Mouse (Mus musculus) MEL (cell line): Measurements from ENCODE around the gene Ninl. TPM values are rescaled to one million over a fixed set of nuclear protein-coding genes. Genes with fewer than 3 reads are reported as not detected.

ENCODE experiments used
- DNase-seq: peaks from one replicate; pipeline ENCODE4 v3.0.0; 2011; ENCODE audit warnings: low read depth, low spot score
- H3K27ac ChIP-seq: 2 replicates; pipeline ENCODE4 v1.5.1; 2012; ENCODE audit warnings: low read depth, mild to moderate bottlenecking, control low read depth, low read length, moderate library complexity; ENCODE audit not compliant: control insufficient read depth
- H3K27me3 ChIP-seq, 2 experiments: fragments of 150-350 bp in 1 of 2; sonication (generic) in 1 of 2; 2 replicates each; pipeline ENCODE4 v1.6.1; 2012; ENCODE audit warnings: low read length in 2 of 2, mild to moderate bottlenecking in 2 of 2, improper control_type of control experiment in 1 of 2, moderate library complexity in 1 of 2; ENCODE audit not compliant: insufficient read depth in 2 of 2, control insufficient read depth in 1 of 2
- H3K36me3 ChIP-seq, 2 experiments: 2 replicates each; pipeline ENCODE4 v1.6.1; 2012 to 2014; ENCODE audit warnings: low read length in 2 of 2, improper control_type of control experiment in 1 of 2, inconsistent platforms in 1 of 2, mild to moderate bottlenecking in 1 of 2; ENCODE audit not compliant: insufficient read depth in 2 of 2, control insufficient read depth in 1 of 2
- H3K4me1 ChIP-seq, 2 experiments: fragments of 150-350 bp in 1 of 2; sonication (generic) in 1 of 2; 2 replicates each; pipeline ENCODE4 v1.6.1; 2012; ENCODE audit warnings: low read length in 2 of 2, improper control_type of control experiment in 1 of 2, mild to moderate bottlenecking in 1 of 2; ENCODE audit not compliant: insufficient read depth in 2 of 2, control insufficient read depth in 1 of 2
- H3K4me3 ChIP-seq, 2 experiments: fragments of 150-350 bp in 1 of 2; sonication (generic) in 1 of 2; 2 replicates each; pipeline ENCODE4 v1.5.1; 2012; ENCODE audit warnings: low read depth in 2 of 2, low read length in 2 of 2, mild to moderate bottlenecking in 2 of 2, moderate library complexity in 2 of 2, control low read depth in 1 of 2, improper control_type of control experiment in 1 of 2; ENCODE audit not compliant: control insufficient read depth in 1 of 2, insufficient read depth in 1 of 2
- H3K79me2 ChIP-seq: 2 replicates; pipeline ENCODE4 v1.6.1; 2012; ENCODE audit warnings: mild to moderate bottlenecking, low read length, moderate library complexity; ENCODE audit not compliant: control insufficient read depth, poor library complexity, insufficient read depth
- H3K9ac ChIP-seq: 2 replicates; pipeline ENCODE4 v1.6.1; 2012; ENCODE audit warnings: low read depth, mild to moderate bottlenecking, control low read depth, low read length, moderate library complexity; ENCODE audit not compliant: control insufficient read depth, poor library complexity, severe bottlenecking
- H3K9me3 ChIP-seq: fragments of 150-350 bp; sonication (generic); replicated peaks from 2 replicates; pipeline ENCODE4 v1.6.1; 2012; ENCODE audit warnings: mild to moderate bottlenecking, low read length, improper control_type of control experiment, moderate library complexity; ENCODE audit not compliant: insufficient read depth
- CHD1 ChIP-seq: IDR thresholded peaks from 2 replicates; pipeline ENCODE4 v1.6.1; 2012; ENCODE audit warnings: low read depth, mild to moderate bottlenecking, inconsistent platforms, low read length, improper control_type of control experiment
- E2F4 ChIP-seq: IDR thresholded peaks from 2 replicates; pipeline ENCODE4 v1.6.1; 2011; ENCODE audit warnings: low read depth, low read length, improper control_type of control experiment, borderline replicate concordance
- EP300 ChIP-seq, 2 experiments: IDR thresholded peaks; 2 replicates each; pipeline ENCODE4 v1.6.1; 2011; ENCODE audit warnings: improper control_type of control experiment in 2 of 2, low read length in 2 of 2, low read depth in 1 of 2, mild to moderate bottlenecking in 1 of 2
- ETS1 ChIP-seq: IDR thresholded peaks from 2 replicates; pipeline ENCODE4 v1.6.1; 2012; ENCODE audit warnings: low read depth, mild to moderate bottlenecking, inconsistent platforms, low read length, improper control_type of control experiment, moderate library complexity
- GABPA ChIP-seq: IDR thresholded peaks from 2 replicates; pipeline ENCODE4 v1.6.1; 2012; ENCODE audit warnings: low read depth, mild to moderate bottlenecking, inconsistent platforms, low read length, improper control_type of control experiment, moderate library complexity
- HCFC1 ChIP-seq: IDR thresholded peaks from 2 replicates; pipeline ENCODE4 v1.6.1; 2012; ENCODE audit warnings: low read depth, mild to moderate bottlenecking, inconsistent platforms, low read length, improper control_type of control experiment, moderate library complexity
- JUND ChIP-seq: IDR thresholded peaks from 2 replicates; pipeline ENCODE4 v1.6.1; 2011; ENCODE audit warnings: low read depth, mild to moderate bottlenecking, improper control_type of control experiment, low read length
- KAT2A ChIP-seq: conservative IDR thresholded peaks from 2 replicates; pipeline ENCODE4 v1.6.1; 2012; ENCODE audit warnings: low read depth, low read length, improper control_type of control experiment, inconsistent platforms
- MAFK ChIP-seq: IDR thresholded peaks from 2 replicates; pipeline ENCODE4 v1.6.1; 2011; ENCODE audit warnings: low read depth, mild to moderate bottlenecking, low read length, improper control_type of control experiment, borderline replicate concordance
- MAZ ChIP-seq: IDR thresholded peaks from 2 replicates; pipeline ENCODE4 v1.6.1; 2012; ENCODE audit warnings: low read depth, mild to moderate bottlenecking, inconsistent platforms, low read length, improper control_type of control experiment
- MEF2A ChIP-seq: IDR thresholded peaks from 2 replicates; pipeline ENCODE4 v1.6.1; 2014; ENCODE audit warnings: low read depth, mild to moderate bottlenecking, inconsistent platforms, low read length, improper control_type of control experiment; ENCODE audit not compliant: poor library complexity, insufficient replicate concordance, severe bottlenecking; ENCODE audit errors: extremely low read depth
- MXI1 ChIP-seq: IDR thresholded peaks from 2 replicates; pipeline ENCODE4 v1.6.1; 2011; ENCODE audit warnings: mild to moderate bottlenecking, low read depth, low read length, improper control_type of control experiment
- NELFE ChIP-seq: IDR thresholded peaks from 2 replicates; pipeline ENCODE4 v1.6.1; 2011; ENCODE audit warnings: low read depth, low read length, improper control_type of control experiment
- NRF1 ChIP-seq: IDR thresholded peaks from 2 replicates; pipeline ENCODE4 v1.6.1; 2014; ENCODE audit warnings: low read depth, mild to moderate bottlenecking, inconsistent platforms, low read length, improper control_type of control experiment, moderate library complexity; ENCODE audit not compliant: poor library complexity, insufficient read depth, severe bottlenecking
- POLR2A ChIP-seq, 2 experiments: IDR thresholded peaks; 2 replicates each; pipeline ENCODE4 v1.6.1; 2011 to 2012; ENCODE audit warnings: low read length in 2 of 2, mild to moderate bottlenecking in 2 of 2, control low read depth in 1 of 2, improper control_type of control experiment in 1 of 2, low read depth in 1 of 2, moderate library complexity in 1 of 2; ENCODE audit not compliant: control insufficient read depth in 1 of 2, insufficient read depth in 1 of 2, poor library complexity in 1 of 2
- POLR2AphosphoS5 ChIP-seq: IDR thresholded peaks from 2 replicates; pipeline ENCODE4 v1.6.1; 2012; ENCODE audit warnings: low read depth, borderline replicate concordance, mild to moderate bottlenecking, inconsistent platforms, low read length, moderate library complexity, mixed read lengths
- SMC3 ChIP-seq: IDR thresholded peaks from 2 replicates; pipeline ENCODE4 v1.6.1; 2011; ENCODE audit warnings: low read depth, low read length, improper control_type of control experiment
- TAL1 ChIP-seq: IDR thresholded peaks from 2 replicates; pipeline ENCODE4 v1.6.1; 2012; ENCODE audit warnings: mild to moderate bottlenecking, inconsistent platforms, low read length, moderate library complexity, mixed read lengths
- TCF12 ChIP-seq: IDR thresholded peaks from 2 replicates; pipeline ENCODE4 v1.6.1; 2014; ENCODE audit warnings: low read depth, mild to moderate bottlenecking, inconsistent platforms, low read length, improper control_type of control experiment, moderate library complexity
- USF1 ChIP-seq: IDR thresholded peaks from 2 replicates; pipeline ENCODE4 v1.6.1; 2014; ENCODE audit warnings: low read depth, mild to moderate bottlenecking, inconsistent platforms, low read length, improper control_type of control experiment, moderate library complexity
- USF2 ChIP-seq, 2 experiments: IDR thresholded peaks; 2 replicates each; pipeline ENCODE4 v1.6.1; 2011 to 2012; ENCODE audit warnings: improper control_type of control experiment in 2 of 2, low read length in 2 of 2, borderline replicate concordance in 1 of 2, inconsistent platforms in 1 of 2, low read depth in 1 of 2, mild to moderate bottlenecking in 1 of 2; ENCODE audit not compliant: insufficient read depth in 1 of 2
- polyA plus RNA-seq, 2 experiments: library from polyadenylated mRNA; stranded (reverse) in 1 of 2; unstranded in 1 of 2; fragments of >175 nt in 1 of 2; fragments of >200 nt in 1 of 2; gene quantifications; 2 replicates each; pipeline versions ENCODE4 v1.2.1 to v1.2.4; 2012; ENCODE audit warnings: low replicate concordance in 2 of 2, low read depth in 1 of 2; ENCODE audit not compliant: insufficient read length in 2 of 2, insufficient read depth in 1 of 2, missing spikeins in 1 of 2
- total RNA-seq: library from RNA; depleted of rRNA; stranded (reverse); fragments of 300-350 nt; gene quantifications from 2 replicates; pipeline ENCODE4 v1.2.3, GENCODE M21; 2012

Gene Ninl
- total and polyA plus RNA-seq, 3 experiments, result 9.8 to 16.8 TPM; not detected in 1

DNA sequence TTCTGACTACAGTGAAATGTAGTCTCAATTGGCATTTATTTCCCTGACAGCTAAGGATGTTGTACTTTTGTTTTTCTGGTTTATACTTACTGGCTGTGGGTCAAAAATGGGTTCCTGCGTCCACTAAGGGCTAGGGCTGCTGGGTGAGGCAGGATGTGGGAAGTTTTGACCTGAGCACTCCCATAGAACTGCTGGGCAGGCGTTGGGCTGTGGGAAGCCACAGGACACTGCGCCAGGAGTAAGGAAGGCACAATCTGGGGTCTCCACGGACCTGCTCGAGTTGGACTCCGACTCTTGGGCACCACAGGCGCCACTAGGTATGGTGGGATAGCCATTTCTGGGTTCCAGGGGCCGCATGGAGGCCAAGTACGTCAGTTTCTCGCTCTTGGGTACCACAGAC, 18.0 kb downstream of the Ninl start:
- Histone ChIP-seq H3K79me2 (no peaks in the 10 kb centered on the region), H3K9me3 (no peaks in the 10 kb centered on the region), H3K4me3 (no peak overlapping the region), H3K27ac (no peak overlapping the region), H3K4me1 (peaks cover 0 to 3% of the 10 kb centered on the region in 2 experiments; a peak in 1 of 4 replicates)
- TF ChIP-seq ETS1, result no peak
- TF ChIP-seq MAZ, result no peak
- no peak for TF ChIP-seq TCF12
- no peak for TF ChIP-seq JUND
- TF ChIP-seq MEF2A, result no peak
- no peak for TF ChIP-seq TAL1
- TF ChIP-seq POLR2A (IDR thresholded peaks at IDR 0.05; ENCODE audit: control insufficient read depth in 1 of 2, insufficient read depth in 1 of 2, low read depth in 1 of 2, low read length in 2 of 2, poor library complexity in 1 of 2), result no peak
- TF ChIP-seq SMC3, result no peak
- TF ChIP-seq HCFC1, result no peak
- TF ChIP-seq NRF1, result no peak
- TF ChIP-seq EP300 (IDR thresholded peaks at IDR 0.05; ENCODE audit: low read depth in 1 of 2, low read length in 2 of 2), result no peak
- TF ChIP-seq KAT2A, result no peak
- no peak for TF ChIP-seq MXI1
- no peak for TF ChIP-seq USF2 (IDR thresholded peaks at IDR 0.05; ENCODE audit: borderline replicate concordance in 1 of 2, insufficient read depth in 1 of 2, low read depth in 1 of 2, low read length in 2 of 2)
- no peak for TF ChIP-seq POLR2AphosphoS5
- no peak for TF ChIP-seq E2F4
- TF ChIP-seq NELFE, result no peak
- TF ChIP-seq, all 39 proteins: peak for 0
- peaks cover 0 to 2% of the 10 kb centered on the region in 2 experiments; a peak in 1 of 4 replicates for H3K36me3 ChIP-seq
- DNase-seq, result no peak
- H3K27me3 ChIP-seq, result no peaks in the 10 kb centered on the region
- H3K9ac ChIP-seq, result no peak overlapping the region

DNA sequence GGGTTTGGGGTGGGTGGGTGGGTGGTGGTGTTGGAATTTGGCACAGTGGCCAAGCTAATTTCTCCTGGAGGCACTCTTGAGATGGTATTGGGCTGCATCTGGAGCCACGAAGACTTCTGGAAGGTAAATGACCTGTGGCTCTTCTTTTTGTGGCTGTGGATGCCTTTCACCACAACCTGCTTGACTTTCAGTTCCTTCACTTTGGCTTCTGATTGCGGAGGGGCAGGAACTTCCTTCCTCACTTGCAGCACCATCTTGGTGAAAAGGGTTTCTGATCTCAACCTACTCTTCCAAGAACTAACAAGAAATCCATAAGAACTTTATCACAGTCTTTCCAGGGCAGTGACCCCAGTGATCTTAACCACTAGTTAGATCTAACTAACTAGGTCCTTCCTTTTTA, 23.9 kb downstream of the Ninl start:
- Histone ChIP-seq H3K79me2 (no peaks in the 10 kb centered on the region), H3K36me3 (peaks cover 0 to 19% of the 10 kb centered on the region in 2 experiments; a peak in 2 of 4 replicates), H3K9me3 (no peaks in the 10 kb centered on the region), H3K27ac (no peak overlapping the region), H3K4me1 (peaks cover 13 to 15% of the 10 kb centered on the region in 2 experiments), H3K4me3 (no peak overlapping the region), H3K9ac (no peak overlapping the region), H3K27me3 (no peaks in the 10 kb centered on the region)
- no peak for DNase-seq
- TF ChIP-seq MAFK (no peak), HCFC1 (no peak), GABPA (no peak), EP300 (IDR thresholded peaks at IDR 0.05; ENCODE audit: low read depth in 1 of 2, low read length in 2 of 2) (no peak), USF1 (no peak), CHD1 (no peak), ETS1 (no peak), TAL1 (no peak), NELFE (no peak)
